Mouse (Mus musculus) E14TG2a.4 (cell line): Measurements from ENCODE around the gene Celf5.

Experiments
- H3K27me3 ChIP-seq: 2 replicates; pipeline ENCODE4 v1.6.1; 2014; ENCODE audit warnings: low read length, control low read depth; ENCODE audit not compliant: insufficient read depth
- H3K36me3 ChIP-seq: 2 replicates; pipeline ENCODE4 v1.6.1; 2014; ENCODE audit warnings: low read length, control low read depth; ENCODE audit not compliant: insufficient read depth
- H3K4me1 ChIP-seq: replicated peaks from 2 replicates; pipeline ENCODE4 v1.6.1; 2014; ENCODE audit warnings: low read depth, low read length, control low read depth
- H3K4me3 ChIP-seq: replicated peaks from 2 replicates; pipeline ENCODE4 v1.5.1; 2014; ENCODE audit warnings: mild to moderate bottlenecking, low read length
- H3K9me3 ChIP-seq: 2 replicates; pipeline ENCODE4 v1.6.1; 2014; ENCODE audit warnings: low read length, control low read depth
- CTCF ChIP-seq: conservative IDR thresholded peaks from 2 replicates; pipeline ENCODE4 v1.5.1; 2014; ENCODE audit warnings: low read length
- NANOG ChIP-seq: IDR thresholded peaks from 2 replicates; pipeline ENCODE4 v1.6.1; 2014; ENCODE audit warnings: borderline replicate concordance, low read length, mixed read lengths
- POU5F1 ChIP-seq: IDR thresholded peaks from 2 replicates; pipeline ENCODE4 v1.6.1; 2014; ENCODE audit warnings: low read length, borderline replicate concordance

The Celf5 gene

GRCm38 (mm10) chr10:81430141-81430830, 52.2 kb downstream of the Celf5 start:
- Histone ChIP-seq H3K36me3 (no peaks in the 10 kb centered on the region), H3K4me3 (peak overlapping the region; percentile 86), H3K9me3 (no peaks in the 10 kb centered on the region), H3K27me3 (peaks cover 47% of the 10 kb centered on the region), H3K4me1 (peaks cover 79% of the 10 kb centered on the region)
- TF ChIP-seq NANOG (no peak), POU5F1 (no peak), CTCF (no peak)

DNA sequence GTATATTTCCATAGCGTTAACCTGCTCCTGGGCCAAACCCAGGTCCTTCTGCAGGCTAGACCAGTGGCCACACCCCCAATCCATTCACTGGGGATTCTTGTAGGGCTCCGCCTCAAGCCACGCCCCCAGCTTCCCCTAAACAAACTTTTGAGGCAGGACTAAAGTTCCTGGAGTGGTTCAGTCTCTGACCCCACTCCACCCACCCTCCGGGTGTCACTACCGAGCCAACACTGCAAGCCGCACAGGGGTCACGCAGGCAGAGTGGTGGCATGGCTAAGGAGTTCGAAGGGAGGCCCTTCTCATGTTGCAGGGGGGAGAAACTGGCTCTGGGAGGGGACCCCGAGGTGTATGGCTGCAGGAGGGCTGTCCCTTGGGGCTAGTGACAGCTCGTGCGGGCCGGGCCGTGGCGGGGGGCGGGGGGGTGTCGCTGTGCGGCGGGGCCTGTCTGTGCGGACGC, 52.9 kb downstream of the Celf5 start:
- peaks cover 52% of the 10 kb centered on the region for H3K27me3 ChIP-seq
- H3K4me1 ChIP-seq: peaks cover 82% of the 10 kb centered on the region
- H3K9me3 ChIP-seq: no peaks in the 10 kb centered on the region
- H3K4me3 ChIP-seq: peak overlapping the region; percentile 86
- H3K36me3 ChIP-seq: no peaks in the 10 kb centered on the region
- TF ChIP-seq NANOG (no peak), CTCF (no peak), POU5F1 (no peak)

DNA sequence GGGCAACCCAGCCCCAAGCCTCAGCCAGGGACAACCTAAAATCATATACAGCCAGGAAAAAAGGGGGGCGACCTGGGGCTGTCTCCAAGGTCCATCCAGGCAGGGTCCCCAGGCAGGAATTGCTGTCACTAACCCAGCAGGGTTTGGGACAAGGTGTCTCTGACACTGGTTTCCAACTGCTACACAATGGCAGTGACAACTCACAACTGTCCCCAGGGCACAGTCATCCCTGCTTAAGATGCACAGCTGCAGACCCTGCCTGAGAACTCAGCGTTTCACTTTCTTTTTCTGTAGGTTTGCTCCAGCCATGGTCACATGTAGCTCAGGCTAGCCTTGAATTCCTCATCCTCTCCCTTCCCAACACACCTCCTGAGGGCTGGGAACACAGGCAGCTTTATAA, 53.4 kb downstream of the Celf5 start:
- H3K4me1 ChIP-seq: peaks cover 82% of the 10 kb centered on the region
- H3K9me3 ChIP-seq: no peaks in the 10 kb centered on the region
- no peaks in the 10 kb centered on the region for H3K36me3 ChIP-seq
- TF ChIP-seq CTCF (no peak), NANOG (no peak), POU5F1 (no peak)
- peaks cover 52% of the 10 kb centered on the region for H3K27me3 ChIP-seq
- peak overlapping the region; percentile 86 for H3K4me3 ChIP-seq

DNA sequence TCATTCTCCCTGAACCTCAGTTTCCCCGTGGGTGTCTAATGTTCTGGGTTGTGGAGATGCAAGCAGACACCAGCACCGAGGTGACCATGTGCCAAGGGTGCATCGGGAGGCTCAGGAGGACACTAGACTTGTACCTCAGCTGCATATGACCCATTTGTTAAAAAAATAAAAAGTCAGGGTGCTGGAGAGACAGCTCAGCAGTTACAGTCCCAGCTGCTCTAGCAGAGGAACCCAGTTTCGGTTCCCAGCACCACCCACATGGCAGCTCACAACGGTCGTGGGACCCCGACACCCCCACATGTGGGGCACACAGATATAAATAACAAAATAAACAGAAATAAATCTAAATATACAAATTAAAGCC, 54.0 kb downstream of the Celf5 start:
- H3K4me1 ChIP-seq: peaks cover 82% of the 10 kb centered on the region
- peaks cover 56% of the 10 kb centered on the region for H3K27me3 ChIP-seq
- H3K9me3 ChIP-seq: no peaks in the 10 kb centered on the region
- no peak overlapping the region for H3K4me3 ChIP-seq
- TF ChIP-seq NANOG (no peak), CTCF (no peak), POU5F1 (no peak)
- no peaks in the 10 kb centered on the region for H3K36me3 ChIP-seq

GRCm38 (mm10) chr10:81427804-81428506, 54.6 kb downstream of the Celf5 start:
- Histone ChIP-seq H3K27me3 (peaks cover 56% of the 10 kb centered on the region), H3K9me3 (no peaks in the 10 kb centered on the region), H3K4me1 (peaks cover 78% of the 10 kb centered on the region), H3K4me3 (peak overlapping the region; percentile 76; the same call in 1 of the 2 replicates), H3K36me3 (no peaks in the 10 kb centered on the region)
- no peak for TF ChIP-seq NANOG
- no peak for TF ChIP-seq POU5F1
- TF ChIP-seq CTCF: no peak

DNA sequence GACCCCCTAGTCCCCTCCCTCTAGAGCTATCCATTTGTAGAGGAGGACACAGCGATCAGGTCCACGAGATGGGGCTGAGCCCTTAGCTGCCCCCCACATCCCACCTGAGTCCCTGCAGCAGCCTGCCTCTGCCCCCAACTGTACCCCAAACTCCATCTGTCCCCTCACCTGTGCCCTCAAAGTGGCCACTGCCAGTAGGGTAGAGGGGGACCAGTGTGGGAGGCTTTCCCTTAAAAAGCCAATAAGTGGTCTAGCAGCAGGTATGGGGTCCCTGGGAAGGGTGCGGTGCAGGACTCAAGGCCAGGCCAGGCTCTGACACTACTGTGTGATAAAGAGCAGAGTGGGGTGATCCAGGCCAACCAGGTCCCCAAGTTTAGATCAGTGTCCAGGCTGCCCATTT, 55.2 kb downstream of the Celf5 start:
- Histone ChIP-seq H3K4me3 (peak overlapping the region; percentile 76), H3K27me3 (peaks cover 58% of the 10 kb centered on the region), H3K9me3 (no peaks in the 10 kb centered on the region), H3K4me1 (peaks cover 72% of the 10 kb centered on the region), H3K36me3 (no peaks in the 10 kb centered on the region)
- TF ChIP-seq POU5F1 (no peak), NANOG (no peak), CTCF (no peak)

DNA sequence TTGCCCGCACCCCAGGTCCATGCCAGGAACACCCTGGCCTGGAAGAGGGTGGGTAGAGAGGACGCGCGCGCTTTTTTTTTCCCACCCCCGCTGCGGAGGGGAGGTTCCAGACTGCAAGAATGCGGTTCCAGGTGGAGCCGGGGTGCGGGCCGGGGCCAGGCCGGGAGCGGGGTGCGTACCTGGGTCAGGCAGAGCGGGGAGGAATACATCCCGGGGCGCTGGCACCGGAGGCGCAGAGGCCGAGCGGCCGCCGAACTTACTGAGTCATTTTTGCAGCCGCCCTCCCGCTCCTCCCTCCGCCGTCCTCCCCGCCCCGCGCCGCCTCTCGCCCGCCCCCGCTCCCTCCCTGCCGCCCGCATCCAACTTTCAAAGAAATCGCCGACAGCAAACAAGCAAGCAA, 55.6 kb downstream of the Celf5 start:
- TF ChIP-seq NANOG: no peak
- TF ChIP-seq CTCF: no peak
- H3K27me3 ChIP-seq: peaks cover 60% of the 10 kb centered on the region
- H3K4me1 ChIP-seq: peaks cover 69% of the 10 kb centered on the region
- H3K9me3 ChIP-seq: no peaks in the 10 kb centered on the region
- H3K4me3 ChIP-seq: peak overlapping the region; percentile 76
- H3K36me3 ChIP-seq: no peaks in the 10 kb centered on the region

- Histone ChIP-seq H3K27me3 (peaks cover 60% of the 10 kb centered on the region), H3K4me1 (peaks cover 69% of the 10 kb centered on the region), H3K4me3 (peak overlapping the region; percentile 76), H3K36me3 (no peaks in the 10 kb centered on the region), H3K9me3 (no peaks in the 10 kb centered on the region)
- TF ChIP-seq POU5F1 (no peak), CTCF (no peak)
These were observed 56.3 kb downstream of the Celf5 start for GRCm38 (mm10) chr10:81426081-81426671.
